8 mouse cellular contexts compared by ENCODE assay signal in genomic region chr4:71291111-71291740, GRCm38 (mm10).
DNase-seq lines count a peak whose midpoint lies in the region; ATAC-seq and TF ChIP-seq lines count a peak whose summit lies in the region.
"Not testable (repeated sequence)": the region's sequence is repeated elsewhere in the genome, so short reads cannot be mapped to it uniquely, and the experiment has no call there.

No protein-coding gene starts in this region.

- not testable (repeated sequence) for H3K27me3 ChIP-seq in MEL (ENCODE audit: control insufficient read depth in 1 of 2, insufficient read depth in 2 of 2, low read length in 2 of 2); heart, embryonic 12.5 days (replicated peaks); kidney, adult 2 months (replicated peaks; ENCODE audit: control insufficient read depth, insufficient read depth, low read length); liver, embryonic 11.5 days (replicated peaks; ENCODE audit: control insufficient read depth, insufficient read depth, low read length)

- H3K4me3 ChIP-seq in MEL (ENCODE audit: control insufficient read depth in 1 of 2, insufficient read depth in 1 of 2, low read depth in 2 of 2, low read length in 2 of 2), result peak overlapping the region; percentile 58 to 64
- not testable (repeated sequence) for H3K4me3 ChIP-seq in heart, embryonic 12.5 days; kidney, adult 2 months (ENCODE audit: insufficient read depth, low read depth, low read length)
- peak overlapping the region; percentile 28 for H3K4me3 ChIP-seq in liver, embryonic 11.5 days (ENCODE audit: low read depth, low read length)

- DNase-seq in MEL (ENCODE audit: low read depth, low spot score), result peak; percentile 88
- DNase-seq in c-Kit-positive CD71-negative TER-119-negative erythroid progenitor cells, embryonic 14.5 days (ENCODE audit: low read depth), result peak; percentile 18
- DNase-seq in kidney, adult 2 months, result peak; percentile 36
- not testable (repeated sequence) for DNase-seq in liver, embryonic 11.5 days (ENCODE audit: low spot score)
- peak; percentile 79 for DNase-seq in lung, postnatal 36 days
- peak; percentile 56 for DNase-seq in spleen, adult 12 weeks (ENCODE audit: low spot score)
- peak; percentile 46 to 51 for DNase-seq in thymus, postnatal 36 days

- peak overlapping the region; percentile 10; the same call in 1 of the 2 replicates for H3K4me2 ChIP-seq in heart, embryonic 12.5 days
- H3K4me2 ChIP-seq in liver, embryonic 11.5 days, result peak overlapping the region; percentile 22; the same call in 1 of the 2 replicates

- H3K79me2 ChIP-seq in MEL (ENCODE audit: control insufficient read depth, insufficient read depth, low read length, poor library complexity), result not testable (repeated sequence)

- not testable (repeated sequence) for H3K36me3 ChIP-seq in MEL (ENCODE audit: control insufficient read depth in 1 of 2, insufficient read depth in 2 of 2, low read length in 2 of 2); heart, embryonic 12.5 days; kidney, adult 2 months (ENCODE audit: control insufficient read depth, insufficient read depth, low read length); liver, embryonic 11.5 days (ENCODE audit: control insufficient read depth, insufficient read depth, low read length)

- not testable (repeated sequence) for TF ChIP-seq CTCF in MEL (IDR thresholded peaks at IDR 0.05 in 2 of 3, conservative IDR thresholded peaks at IDR 0.05 in 1 of 3; ENCODE audit: control insufficient read depth in 1 of 3, insufficient read depth in 1 of 3, low read depth in 2 of 3, low read length in 3 of 3, poor library complexity in 1 of 3, severe bottlenecking in 1 of 3); kidney, adult 2 months (conservative IDR thresholded peaks at IDR 0.05; ENCODE audit: insufficient read depth, insufficient read length, low read depth, low read length)

- ATAC-seq in heart, embryonic 12.5 days (ENCODE audit: insufficient number of reproducible peaks, low FRiP score), result not testable (repeated sequence)
- peak; percentile 43; the same call in 1 of the 2 replicates for ATAC-seq in liver, embryonic 11.5 days (replicated peaks; ENCODE audit: low FRiP score)

- not testable (repeated sequence) for TF ChIP-seq RAD21 in MEL (IDR thresholded peaks at IDR 0.05; ENCODE audit: low read depth, low read length)

- H3K9me3 ChIP-seq in MEL (replicated peaks; ENCODE audit: insufficient read depth, low read length), result not testable (repeated sequence)
- peaks cover 20% of the 10 kb centered on the region for H3K9me3 ChIP-seq in heart, embryonic 12.5 days (replicated peaks)
- peaks cover 11% of the 10 kb centered on the region; the same call in 1 of the 2 replicates for H3K9me3 ChIP-seq in liver, embryonic 11.5 days (ENCODE audit: control insufficient read depth, low read length)

- TF ChIP-seq POLR2A in MEL (IDR thresholded peaks at IDR 0.05; ENCODE audit: control insufficient read depth in 1 of 2, insufficient read depth in 1 of 2, low read depth in 1 of 2, low read length in 2 of 2, poor library complexity in 1 of 2), result peak in 1 of 2 experiments; percentile 51; a peak in 2 of 4 replicates
- TF ChIP-seq POLR2A in kidney, adult 2 months (IDR thresholded peaks at IDR 0.05; ENCODE audit: low read depth, low read length), result not testable (repeated sequence)

- WGBS in heart, embryonic 12.5 days, result 89% methylated on average over 22 of the region's 22 CpGs
- WGBS in kidney, adult 2 months, result 89% methylated on average over 22 of the region's 22 CpGs
- WGBS in liver, embryonic 11.5 days, result 83% methylated on average over 22 of the region's 22 CpGs

- TF ChIP-seq EP300 in MEL (IDR thresholded peaks at IDR 0.05; ENCODE audit: low read depth in 1 of 2, low read length in 2 of 2), result 0 out of 4 replicates have a peak, but pooled peaks of 1 of the 2 experiments have one; percentile 4

- H3K9ac ChIP-seq in MEL (ENCODE audit: control insufficient read depth, low read depth, low read length, poor library complexity, severe bottlenecking), result peak overlapping the region; percentile 57
- H3K9ac ChIP-seq in heart, embryonic 12.5 days; liver, embryonic 11.5 days (ENCODE audit: low read depth, low read length): not testable (repeated sequence)

- not testable (repeated sequence) for H3K4me1 ChIP-seq in MEL (ENCODE audit: control insufficient read depth in 1 of 2, insufficient read depth in 2 of 2, low read length in 2 of 2); heart, embryonic 12.5 days (replicated peaks); kidney, adult 2 months (ENCODE audit: control insufficient read depth, insufficient read depth, low read length); liver, embryonic 11.5 days (replicated peaks; ENCODE audit: control insufficient read depth, insufficient read depth, low read length)

- peak overlapping the region; percentile 91 for H3K27ac ChIP-seq in MEL (ENCODE audit: control insufficient read depth, low read depth, low read length)
- H3K27ac ChIP-seq in heart, embryonic 12.5 days (ENCODE audit: poor library complexity, severe bottlenecking); liver, embryonic 11.5 days (ENCODE audit: low read depth, low read length): not testable (repeated sequence)
- H3K27ac ChIP-seq in kidney, adult 2 months (ENCODE audit: insufficient read depth, low read depth, low read length), result peak overlapping the region; percentile 38; the same call in 1 of the 2 replicates

TF ChIP-seq in MEL, 35 proteins besides CTCF, POLR2A, EP300 and RAD21:
- TF ChIP-seq TAL1 (IDR thresholded peaks at IDR 0.05; ENCODE audit: low read length) (peak; percentile 49; the same call in 1 of the 2 replicates), CHD2 (IDR thresholded peaks at IDR 0.05; ENCODE audit: low read length) (peak; percentile 52), TCF12 (IDR thresholded peaks at IDR 0.05; ENCODE audit: low read depth, low read length) (peak; percentile 29; the same call in 1 of the 2 replicates), NRF1 (IDR thresholded peaks at IDR 0.05; ENCODE audit: insufficient read depth, low read depth, low read length, poor library complexity, severe bottlenecking) (peak; percentile 44; the same call in 1 of the 2 replicates)
TF ChIP-seq in MEL: peak in this region for 4; not testable (repeated sequence) for 31.
